Mouse (Mus musculus) ES-Bruce4 (cell line): ENCODE data around the gene Ubiad1.

Experiments
- CTCF ChIP-seq: IDR thresholded peaks from one replicate; pipeline ENCODE4 v1.8.1; 2011; ENCODE audit warnings: low read depth, low read length
- POLR2A ChIP-seq: IDR thresholded peaks from one replicate; pipeline ENCODE4 v1.8.1; 2011; ENCODE audit warnings: low read length; ENCODE audit not compliant: insufficient read depth

DNA sequence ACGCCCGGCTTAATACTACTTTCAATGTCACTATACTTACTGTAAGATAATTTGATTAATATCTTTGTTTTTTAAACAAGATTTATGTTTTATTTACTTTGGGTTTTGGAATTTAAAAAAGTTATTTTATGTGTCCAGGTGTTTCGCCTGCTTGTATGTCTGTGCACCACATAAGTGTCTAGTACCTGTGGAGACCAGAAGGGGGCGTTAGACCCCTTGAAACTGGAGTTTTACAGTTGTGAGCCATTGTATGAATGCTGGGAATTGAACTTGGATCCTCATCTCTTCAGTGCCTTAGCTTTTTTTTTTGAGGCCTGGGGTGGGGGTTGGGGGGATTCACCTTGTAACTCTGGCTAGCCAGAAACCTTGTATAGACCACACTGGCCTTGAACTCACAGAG, 17.2 kb upstream of the Ubiad1 start:
- TF ChIP-seq CTCF (no peak), POLR2A (no peak)
